Mouse (Mus musculus) G1E-ER4 (cell line): ENCODE measurements around the gene Tbl1xr1. TPM values are rescaled to one million over a fixed set of nuclear protein-coding genes. Genes with fewer than 3 reads are reported as not detected.

Source experiments
- GATA1 ChIP-seq: IDR thresholded peaks from one replicate; pipeline ENCODE4 v1.8.0; 2012; ENCODE audit warnings: low read length, inconsistent platforms
- polyA plus RNA-seq: library from polyadenylated mRNA; stranded (reverse); fragments of >175 nt; gene quantifications from 2 replicates; pipeline ENCODE4 v1.2.3, GENCODE M21; 2012

The Tbl1xr1 gene
- polyA plus RNA-seq, 1 experiment = 29.8 TPM

GRCm38 (mm10) chr3:22152773-22153172 lies 76.3 kb downstream of the Tbl1xr1 start:
- no peak for TF ChIP-seq GATA1

DNA sequence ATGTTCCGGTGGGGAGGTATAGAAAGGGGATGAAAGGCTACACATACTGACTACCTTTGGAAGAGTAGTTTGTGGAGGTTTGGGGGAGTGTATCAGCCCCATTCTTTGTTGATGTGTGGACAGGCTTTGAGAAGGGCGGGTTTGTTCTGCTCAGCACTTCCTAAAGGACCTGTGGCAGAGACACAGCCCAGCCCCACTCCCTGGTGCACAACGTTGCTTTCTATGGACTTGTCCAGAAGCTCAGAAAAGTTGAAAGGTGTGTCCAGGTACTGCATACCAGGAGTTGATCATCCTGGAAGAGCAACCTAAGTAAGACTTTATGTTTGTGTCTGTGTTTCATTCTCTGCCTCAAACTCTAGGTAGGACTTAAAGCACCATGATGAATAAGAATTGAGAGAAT lies 78.1 kb downstream of the Tbl1xr1 start:
- TF ChIP-seq GATA1 = no peak

DNA sequence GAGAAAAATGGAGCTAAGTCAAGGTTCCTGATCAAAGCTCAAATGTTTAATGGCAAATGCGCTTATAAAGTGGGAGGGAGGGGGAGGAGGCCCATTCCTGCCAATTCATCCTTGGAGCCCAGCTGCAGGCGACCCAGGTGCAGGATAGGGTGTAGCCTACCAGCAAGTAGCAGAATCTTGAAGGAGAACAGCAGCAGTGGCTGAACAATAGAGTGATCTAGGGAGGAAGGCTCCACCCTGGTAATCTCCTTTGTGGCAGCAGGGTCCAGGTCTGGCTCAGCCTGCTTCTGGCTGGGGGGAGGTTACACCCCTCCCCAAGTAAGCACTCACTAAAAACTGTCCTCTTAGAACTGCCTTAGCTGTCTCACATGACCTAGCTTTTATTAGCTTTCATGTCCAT lies 79.9 kb downstream of the Tbl1xr1 start:
- TF ChIP-seq GATA1 = no peak

DNA sequence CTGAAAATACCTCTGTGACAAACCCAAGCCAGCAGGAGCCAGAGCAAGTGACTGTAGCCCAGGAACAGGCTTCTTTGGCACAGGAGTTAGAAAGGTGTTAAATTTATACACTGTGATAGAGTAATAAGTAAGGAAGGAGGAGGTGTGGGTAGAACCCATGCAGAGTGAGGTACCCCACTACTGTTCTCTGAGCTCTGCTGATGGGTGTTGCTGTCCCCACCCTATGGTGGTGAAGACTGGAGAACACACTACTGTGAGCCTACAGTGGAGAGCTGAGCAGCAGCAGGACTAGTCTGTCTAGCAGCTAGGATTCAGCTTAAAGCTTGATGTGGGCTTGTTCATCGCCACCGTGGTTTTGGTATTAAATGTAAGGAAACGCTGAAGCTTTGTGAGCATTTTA lies 86.5 kb downstream of the Tbl1xr1 start:
- TF ChIP-seq GATA1 = no peak

- TF ChIP-seq GATA1 = no peak
Measured at GRCm38 (mm10) chr3:22167856-22168255, 91.4 kb downstream of the Tbl1xr1 start.

DNA sequence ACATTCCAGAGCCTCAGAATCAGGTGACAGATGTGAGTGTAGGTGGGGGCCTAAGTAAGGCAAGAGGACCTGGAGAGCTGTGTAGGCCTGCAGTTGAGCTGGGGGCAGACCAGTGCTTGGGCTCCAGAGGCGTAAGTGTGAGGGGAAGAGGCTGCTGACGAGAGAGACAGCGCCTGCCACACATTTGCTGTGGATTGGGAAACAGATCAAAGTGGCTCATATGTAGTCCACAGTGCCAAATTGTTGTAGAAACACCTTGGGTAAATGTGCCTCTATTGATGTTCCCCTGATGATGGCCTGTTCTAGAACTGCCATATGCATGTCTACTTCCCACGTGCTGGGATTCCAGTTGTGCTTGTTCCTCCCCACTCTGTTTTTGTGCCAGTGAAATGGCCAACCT lies 92.0 kb downstream of the Tbl1xr1 start:
- no peak for TF ChIP-seq GATA1

- TF ChIP-seq GATA1 = no peak
Measured at GRCm38 (mm10) chr3:22171526-22171925, 95.1 kb downstream of the Tbl1xr1 start.

DNA sequence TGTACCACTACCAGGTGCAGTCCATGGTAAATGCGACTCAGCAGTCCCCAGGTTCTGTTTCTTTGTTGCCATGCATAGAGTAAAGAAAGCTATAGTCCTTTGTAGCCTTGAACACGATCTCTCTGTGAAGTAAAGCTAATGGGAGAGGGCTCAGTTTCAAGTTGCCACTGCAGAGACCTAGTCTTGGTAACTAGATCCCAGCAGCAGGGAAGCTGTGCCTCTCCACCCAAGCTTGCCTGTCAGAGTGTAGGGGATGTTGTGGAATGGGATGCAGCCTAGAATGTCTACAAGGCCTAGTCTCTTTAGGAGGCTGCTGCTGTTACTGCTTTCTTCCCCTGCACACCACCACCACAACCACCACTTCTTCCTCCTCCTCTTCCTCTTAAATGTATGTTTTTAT lies 96.0 kb downstream of the Tbl1xr1 start:
- TF ChIP-seq GATA1 = no peak

- no peak for TF ChIP-seq GATA1
Measured at GRCm38 (mm10) chr3:22173171-22173570, 96.7 kb downstream of the Tbl1xr1 start.

DNA sequence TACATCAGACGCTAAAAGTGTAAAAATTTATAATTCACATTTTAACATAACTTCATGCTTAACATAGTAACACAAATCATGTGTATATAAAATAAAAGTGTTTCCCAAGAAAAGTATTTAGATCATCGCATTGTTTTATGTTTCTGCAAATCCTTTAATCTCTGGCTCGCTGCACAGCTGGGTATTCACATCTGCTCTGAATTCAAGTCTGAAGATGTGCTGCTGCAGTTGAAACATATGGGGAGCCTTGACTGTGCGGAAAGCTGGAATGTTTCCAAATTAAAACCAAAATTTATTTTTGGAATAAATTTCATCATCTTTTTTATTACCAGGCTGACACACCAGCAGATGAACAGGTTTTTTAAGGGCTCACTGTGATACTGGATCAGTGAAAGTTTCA lies 97.8 kb downstream of the Tbl1xr1 start:
- no peak for TF ChIP-seq GATA1

- no peak for TF ChIP-seq GATA1
Measured at GRCm38 (mm10) chr3:22180076-22180475, 103.6 kb downstream of the Tbl1xr1 start.

- no peak for TF ChIP-seq GATA1
Measured at GRCm38 (mm10) chr3:22181026-22181425, 104.6 kb downstream of the Tbl1xr1 start.

DNA sequence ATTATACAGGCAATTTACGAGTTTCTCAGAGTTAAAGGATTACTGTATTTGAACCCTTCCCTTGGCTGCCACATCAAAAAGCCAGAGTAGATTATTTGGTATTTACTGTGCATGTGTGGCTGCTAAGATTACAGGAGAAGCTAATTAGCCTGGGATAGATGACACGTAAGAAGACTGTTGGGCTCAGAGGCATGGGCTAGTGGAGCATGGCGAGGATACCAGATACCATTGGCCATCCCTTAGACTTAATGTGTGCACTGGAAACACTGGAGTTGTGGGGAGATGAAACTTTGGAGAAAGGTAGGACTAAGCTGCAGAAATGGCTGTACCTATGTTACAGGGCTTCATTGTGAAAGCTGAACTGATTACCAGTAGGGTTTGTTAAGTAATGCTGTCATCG lies 108.8 kb downstream of the Tbl1xr1 start:
- TF ChIP-seq GATA1 = no peak

- no peak for TF ChIP-seq GATA1
Measured at GRCm38 (mm10) chr3:22190498-22190897, 114.0 kb downstream of the Tbl1xr1 start.

- no peak for TF ChIP-seq GATA1
Measured at GRCm38 (mm10) chr3:22192931-22193330, 116.5 kb downstream of the Tbl1xr1 start.

GRCm38 (mm10) chr3:22194185-22194856 lies 117.9 kb downstream of the Tbl1xr1 start:
- no peak for TF ChIP-seq GATA1

- TF ChIP-seq GATA1 = no peak
Measured at GRCm38 (mm10) chr3:22198802-22199201, 122.3 kb downstream of the Tbl1xr1 start.

DNA sequence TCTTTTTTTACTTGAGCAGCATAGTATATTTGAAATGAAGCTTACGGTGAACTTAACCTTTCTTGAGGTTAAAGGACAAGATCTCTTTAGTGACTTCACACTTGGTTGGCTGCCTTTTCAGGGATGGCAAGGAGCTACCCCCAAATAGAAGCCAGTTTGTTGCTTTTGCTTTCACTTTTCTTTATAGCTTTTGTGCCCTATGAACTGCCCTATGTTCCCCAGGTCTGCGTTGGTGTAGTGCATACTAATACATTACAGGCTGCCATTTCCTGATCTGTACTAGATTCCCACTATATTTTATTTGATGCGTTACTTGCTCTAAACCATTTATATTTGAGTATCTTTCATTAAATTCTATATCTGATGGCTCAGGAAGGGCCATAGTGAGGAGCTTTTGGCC lies 127.7 kb downstream of the Tbl1xr1 start:
- TF ChIP-seq GATA1 = no peak
